Mouse (Mus musculus) stomach, postnatal 0 days (tissue): ENCODE results near the gene 2310007B03Rik.

ENCODE experiments used
- CTCF ChIP-seq: IDR thresholded peaks from 2 replicates; pipeline ENCODE4 v1.5.1; 2016; ENCODE audit warnings: antibody characterized with exemption, low read depth, mild to moderate bottlenecking, moderate library complexity
- EP300 ChIP-seq: optimal IDR thresholded peaks from 2 replicates; pipeline ENCODE3; 2016; ENCODE audit warnings: antibody characterized with exemption

GRCm38 (mm10) chr1:93101571-93102061 is 59.1 kb downstream of the 2310007B03Rik start, which contains the start of gene Kif1a:
- TF ChIP-seq CTCF (no peak), EP300 (no peak)
